Mouse (Mus musculus) right cerebral cortex, postnatal 10 days (tissue): ENCODE results near the gene Myof.

Experiments used
- DNase-seq, 2 experiments: peaks; one replicate each; pipeline ENCODE4 v3.0.0; 2021; ENCODE audit warnings: low spot score in 2 of 2

Gene Myof

GRCm38 (mm10) chr19:38042261-38042722 is 1.1 kb downstream of the Myof start:
- DNase-seq = no peak

- DNase-seq = no peak
These were observed 5.1 kb downstream of the Myof start for GRCm38 (mm10) chr19:38038267-38038666.

GRCm38 (mm10) chr19:38035766-38036165 is 7.6 kb downstream of the Myof start:
- DNase-seq = no peak

- DNase-seq = no peak
These were observed 8.7 kb downstream of the Myof start for GRCm38 (mm10) chr19:38034696-38035095.

- DNase-seq = no peak
These were observed 9.7 kb downstream of the Myof start for GRCm38 (mm10) chr19:38033735-38034057.

GRCm38 (mm10) chr19:38032993-38033734 is 10.2 kb downstream of the Myof start:
- no peak for DNase-seq

GRCm38 (mm10) chr19:38031144-38031543 is 12.2 kb downstream of the Myof start:
- no peak for DNase-seq

GRCm38 (mm10) chr19:38030673-38031137 is 12.7 kb downstream of the Myof start:
- peak; percentile 29 to 53 for DNase-seq

GRCm38 (mm10) chr19:38029871-38030270 is 13.5 kb downstream of the Myof start:
- DNase-seq = no peak

GRCm38 (mm10) chr19:38029292-38029691 is 14.1 kb downstream of the Myof start:
- DNase-seq = no peak

GRCm38 (mm10) chr19:38027881-38028521 is 15.4 kb downstream of the Myof start:
- DNase-seq = no peak

GRCm38 (mm10) chr19:38027389-38027788 is 16.0 kb downstream of the Myof start:
- DNase-seq = no peak

- DNase-seq = no peak
These were observed 17.2 kb downstream of the Myof start for GRCm38 (mm10) chr19:38026211-38026624.

GRCm38 (mm10) chr19:38025254-38026041 is 17.9 kb downstream of the Myof start:
- no peak for DNase-seq

- DNase-seq = no peak
These were observed 19.8 kb downstream of the Myof start for GRCm38 (mm10) chr19:38023603-38024002.

GRCm38 (mm10) chr19:38022710-38023109 is 20.7 kb downstream of the Myof start:
- no peak for DNase-seq

GRCm38 (mm10) chr19:38015873-38016254 is 27.5 kb downstream of the Myof start:
- no peak for DNase-seq

- peak; percentile 77 to 90 for DNase-seq
These were observed 28.1 kb downstream of the Myof start for GRCm38 (mm10) chr19:38015180-38015872.

GRCm38 (mm10) chr19:38014443-38014842 is 28.9 kb downstream of the Myof start:
- DNase-seq = no peak

- DNase-seq = no peak
These were observed 32.0 kb downstream of the Myof start for GRCm38 (mm10) chr19:38011379-38011778.

- DNase-seq = no peak
These were observed 38.5 kb downstream of the Myof start for GRCm38 (mm10) chr19:38004809-38005380.
